Mouse (Mus musculus) intestine, embryonic 16.5 days (tissue): ENCODE results near the gene Atp2a2. TPM values are rescaled to one million over a fixed set of nuclear protein-coding genes. Genes with fewer than 3 reads are reported as not detected.
A peak's percentile ranks its signal among the peaks of the same experiment; 100 is the strongest.

ENCODE experiments used
- ATAC-seq: fragments of 200-750 bp; cut with Nextera tagmentation; 2 replicates; pipeline ENCODE4 v1.8.0; 2017; ENCODE audit warnings: moderate TSS enrichment, moderate library complexity
- H3K27ac ChIP-seq: fragments of 300-500 bp; sonication (generic); 2 replicates; pipeline ENCODE4 v1.5.1; 2014; ENCODE audit warnings: mild to moderate bottlenecking, low read length
- H3K27me3 ChIP-seq: fragments of 300-500 bp; sonication (generic); replicated peaks from 2 replicates; pipeline ENCODE4 v1.6.1; 2014; ENCODE audit warnings: low read length, control low read depth, mixed read lengths; ENCODE audit not compliant: control insufficient read depth, insufficient read depth
- H3K36me3 ChIP-seq: fragments of 300-500 bp; sonication (generic); 2 replicates; pipeline ENCODE4 v1.6.1; 2014; ENCODE audit warnings: low read length, control low read depth; ENCODE audit not compliant: control insufficient read depth, insufficient read depth
- H3K4me1 ChIP-seq: fragments of 300-500 bp; sonication (generic); 2 replicates; pipeline ENCODE4 v1.6.1; 2014; ENCODE audit warnings: low read length, control low read depth, mixed read lengths; ENCODE audit not compliant: control insufficient read depth, insufficient read depth
- H3K4me2 ChIP-seq: fragments of 300-500 bp; sonication (generic); 2 replicates; pipeline ENCODE4 v1.6.1; 2014; ENCODE audit warnings: low read depth, low read length, control low read depth
- H3K4me3 ChIP-seq: fragments of 300-500 bp; sonication (generic); 2 replicates; pipeline ENCODE4 v1.5.1; 2014; ENCODE audit warnings: mild to moderate bottlenecking, low read length
- H3K9ac ChIP-seq: fragments of 300-500 bp; sonication (generic); 2 replicates; pipeline ENCODE4 v1.6.1; 2014; ENCODE audit warnings: low read depth, low read length
- H3K9me3 ChIP-seq: fragments of 300-500 bp; sonication (generic); 2 replicates; pipeline ENCODE4 v1.6.1; 2016; ENCODE audit warnings: low read length, control low read depth; ENCODE audit not compliant: control insufficient read depth
- WGBS: fragments of 180-500 bp; shearing (Covaris S2); extraction: QIAGEN DNeasy Blood & Tissue Kit; methylation state at CpG from one replicate; pipeline ENCODE4 v1.1.7; 2014; 5-methylcytosine and 5-hydroxymethylcytosine counted together
- polyA plus RNA-seq: library from polyadenylated mRNA; unstranded; fragments of >200 nt; fragmentation: Nextera tagmentation; extraction: Ambion mirVana; gene quantifications from 2 replicates; pipeline ENCODE4 v1.2.1, GENCODE M21; 2015

Gene Atp2a2
- polyA plus RNA-seq, 1 experiment from 2014 or later: 20.4 TPM

DNA sequence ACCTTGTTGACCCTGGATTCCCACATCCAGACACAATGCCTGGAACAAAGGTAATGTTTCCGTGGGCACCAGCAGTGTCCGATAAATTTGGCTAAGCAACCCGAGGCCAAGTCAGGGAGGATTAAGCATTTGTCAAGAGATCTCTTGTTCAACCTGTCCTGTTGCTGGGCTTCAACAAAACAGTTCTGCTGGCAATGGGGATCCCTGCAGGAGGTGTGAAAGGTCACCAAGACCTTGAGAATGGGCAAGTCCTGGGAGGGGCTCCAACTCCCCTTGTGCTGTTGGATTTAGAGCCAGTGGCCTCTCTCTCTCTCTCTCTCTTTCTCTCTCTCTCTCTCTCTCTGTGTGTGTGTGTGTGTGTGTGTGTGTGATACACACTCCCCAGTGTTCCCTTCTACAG lies 22.2 kb upstream of the Atp2a2 start:
- 69% methylated on average over 3 of the region's 3 CpGs for WGBS
- Histone ChIP-seq H3K4me1 (peaks cover 61% of the 10 kb centered on the region), H3K27me3 (no peaks in the 10 kb centered on the region), H3K36me3 (no peaks in the 10 kb centered on the region), H3K4me2 (no peak overlapping the region), H3K9me3 (no peaks in the 10 kb centered on the region), H3K9ac (no peak overlapping the region), H3K4me3 (no peak overlapping the region), H3K27ac (peak overlapping the region; percentile 71; the same call in 1 of the 2 replicates)
- no peak for ATAC-seq

DNA sequence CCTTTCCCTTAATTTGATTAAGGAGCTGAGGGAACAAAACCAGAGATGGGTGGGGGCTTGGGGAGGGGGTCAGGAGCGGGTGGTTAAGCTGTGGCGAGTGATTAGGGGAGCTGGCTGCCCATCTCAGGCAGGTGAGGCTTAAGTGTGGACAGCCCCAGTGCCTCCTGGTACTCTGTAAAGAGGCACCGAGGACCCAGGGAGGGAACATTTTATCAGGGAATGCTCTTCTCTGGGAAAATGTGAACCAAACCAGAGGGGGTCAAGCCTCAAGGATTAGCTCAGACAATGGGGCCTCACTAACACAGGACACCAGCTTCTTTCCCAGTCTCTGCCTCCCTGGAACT lies 19.1 kb upstream of the Atp2a2 start:
- Histone ChIP-seq H3K9ac (no peak overlapping the region), H3K4me2 (no peak overlapping the region), H3K27me3 (no peaks in the 10 kb centered on the region), H3K4me1 (peaks cover 55% of the 10 kb centered on the region), H3K9me3 (no peaks in the 10 kb centered on the region), H3K27ac (no peak overlapping the region), H3K36me3 (no peaks in the 10 kb centered on the region), H3K4me3 (no peak overlapping the region)
- WGBS: 59% methylated on average over 3 of the region's 3 CpGs
- ATAC-seq: no peak

DNA sequence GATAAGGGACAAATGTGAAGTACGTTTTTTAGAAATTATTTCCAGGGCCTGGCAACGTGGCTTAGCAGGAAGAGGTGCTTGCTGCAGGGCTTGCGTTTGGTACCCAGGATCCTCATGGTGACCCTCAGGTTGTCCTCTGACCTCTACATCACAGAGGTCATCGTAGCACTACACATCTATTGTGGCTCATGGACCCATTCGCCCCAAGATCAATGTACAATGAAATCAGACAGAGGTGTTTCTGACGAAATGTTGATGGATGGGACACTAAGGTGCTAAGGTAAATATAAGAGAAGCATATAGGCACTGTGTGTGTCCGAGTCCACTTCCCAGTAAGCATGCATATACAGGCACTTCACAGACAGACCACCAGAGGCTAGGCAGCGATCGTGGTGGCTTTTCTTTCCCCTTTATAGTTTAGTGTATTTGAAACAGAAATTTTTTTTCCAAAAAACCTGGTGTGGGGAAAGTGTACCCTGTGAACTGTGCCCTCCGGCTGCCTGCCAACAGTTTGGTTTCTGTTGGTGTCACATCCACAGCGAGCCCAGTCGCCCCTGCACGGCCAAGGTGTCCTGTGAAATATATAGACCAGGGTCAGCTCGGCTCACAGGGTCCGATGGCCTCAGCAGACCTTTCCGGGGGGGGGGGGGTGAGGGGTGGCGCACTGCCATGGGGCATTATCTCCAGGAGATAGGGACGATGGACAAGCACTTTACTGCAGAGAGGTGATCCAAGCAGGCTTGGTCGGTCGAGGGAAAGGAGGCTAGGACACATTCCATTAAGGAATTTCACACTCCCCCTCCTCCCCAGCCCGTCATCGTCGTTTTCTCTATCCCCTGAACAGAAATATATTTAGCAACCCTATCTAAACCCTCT lies 18.5 kb upstream of the Atp2a2 start:
- Histone ChIP-seq H3K36me3 (no peaks in the 10 kb centered on the region), H3K4me3 (no peak overlapping the region), H3K4me1 (peaks cover 55% of the 10 kb centered on the region), H3K4me2 (no peak overlapping the region), H3K9ac (no peak overlapping the region), H3K27ac (0 out of 2 replicates have a peak overlapping the region, but pooled peaks have one; percentile 15), H3K27me3 (no peaks in the 10 kb centered on the region), H3K9me3 (no peaks in the 10 kb centered on the region)
- 47% methylated on average over 23 of the region's 23 CpGs for WGBS
- no peak for ATAC-seq

DNA sequence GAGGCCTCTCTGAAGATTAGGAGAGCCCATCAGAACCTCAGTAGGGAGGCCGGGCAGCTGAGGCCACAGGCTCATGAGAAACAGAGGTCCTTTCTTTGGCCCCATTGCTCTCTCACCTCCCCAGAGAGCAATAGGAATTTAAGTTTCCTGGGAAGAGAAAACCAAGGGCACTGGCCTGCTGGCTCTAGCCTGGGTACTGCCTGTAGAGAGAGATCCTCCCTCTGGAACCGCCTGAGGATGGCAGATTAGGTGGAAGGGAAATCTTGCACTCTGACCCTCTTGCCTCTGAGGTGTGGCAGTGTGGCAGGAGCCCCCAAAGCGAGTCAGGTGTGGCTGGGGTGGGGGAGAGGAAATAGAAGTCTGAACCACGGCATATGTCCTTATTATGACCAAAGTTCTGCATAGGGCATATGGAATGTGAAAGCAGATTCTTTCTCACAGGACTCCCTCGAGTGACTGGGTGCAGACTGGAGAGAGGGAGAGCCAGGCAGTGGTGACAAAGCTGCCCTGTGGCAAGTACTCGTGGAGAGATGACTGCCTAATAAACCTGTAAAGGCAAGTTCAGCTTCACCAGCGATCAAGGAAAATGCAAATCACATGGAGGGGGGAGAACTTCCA lies 17.1 kb upstream of the Atp2a2 start:
- no peak overlapping the region for H3K4me3 ChIP-seq
- no peaks in the 10 kb centered on the region for H3K36me3 ChIP-seq
- H3K27me3 ChIP-seq: no peaks in the 10 kb centered on the region
- peak; percentile 61 for ATAC-seq
- H3K27ac ChIP-seq: peak overlapping the region; percentile 61
- 38% methylated on average over 7 of the region's 7 CpGs for WGBS
- H3K4me2 ChIP-seq: 0 out of 2 replicates have a peak overlapping the region, but pooled peaks have one; percentile 14
- H3K9me3 ChIP-seq: no peaks in the 10 kb centered on the region
- peaks cover 46% of the 10 kb centered on the region for H3K4me1 ChIP-seq
- H3K9ac ChIP-seq: 0 out of 2 replicates have a peak overlapping the region, but pooled peaks have one; percentile 1

DNA sequence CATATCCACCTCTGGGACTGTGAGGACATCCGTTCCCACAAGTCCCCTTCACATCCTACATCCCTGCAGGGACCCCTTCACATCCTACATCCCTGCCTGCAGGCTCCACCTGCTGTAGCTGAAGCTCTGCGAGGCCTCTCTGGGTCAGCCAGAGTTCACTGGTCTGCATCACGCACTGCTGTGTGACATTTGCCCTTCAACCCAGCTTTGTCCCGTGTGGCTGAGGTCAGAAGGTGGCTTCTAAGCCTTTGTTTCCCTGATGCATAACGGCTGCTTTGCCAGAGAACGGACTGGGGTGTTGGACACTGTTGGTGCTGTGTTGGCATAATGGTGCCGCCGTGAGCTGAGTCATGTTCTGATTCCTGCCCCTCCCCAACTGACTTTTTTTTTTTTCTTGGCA lies 16.2 kb upstream of the Atp2a2 start:
- H3K27ac ChIP-seq: peak overlapping the region; percentile 61
- no peak for ATAC-seq
- no peaks in the 10 kb centered on the region for H3K36me3 ChIP-seq
- H3K4me1 ChIP-seq: peaks cover 52% of the 10 kb centered on the region
- 38% methylated on average over 8 of the region's 8 CpGs for WGBS
- H3K4me2 ChIP-seq: 0 out of 2 replicates have a peak overlapping the region, but pooled peaks have one; percentile 3
- no peaks in the 10 kb centered on the region for H3K27me3 ChIP-seq
- no peak overlapping the region for H3K4me3 ChIP-seq
- H3K9me3 ChIP-seq: no peaks in the 10 kb centered on the region
- H3K9ac ChIP-seq: no peak overlapping the region

DNA sequence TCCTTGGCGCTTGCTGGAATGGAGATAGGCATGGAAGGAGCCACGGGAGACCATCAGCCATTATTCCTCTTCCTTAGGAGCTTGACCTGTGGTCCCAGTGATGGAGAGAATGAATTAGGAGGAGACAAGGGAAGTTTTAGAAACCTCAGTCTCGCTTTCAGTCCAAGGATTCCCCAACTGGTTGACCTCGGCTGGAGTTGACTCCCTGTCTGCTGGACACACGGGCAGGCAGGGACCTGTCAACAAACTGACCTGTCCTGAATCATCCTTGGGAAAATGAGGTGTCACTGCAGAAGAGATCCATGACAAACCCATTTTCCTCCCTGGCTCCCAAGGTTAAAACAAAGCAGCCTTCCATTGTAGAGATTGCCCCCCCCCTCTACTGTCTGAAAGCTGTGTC lies 14.9 kb upstream of the Atp2a2 start:
- no peak for ATAC-seq
- 88% methylated on average over 5 of the region's 5 CpGs for WGBS
- no peak overlapping the region for H3K4me3 ChIP-seq
- H3K36me3 ChIP-seq: no peaks in the 10 kb centered on the region
- no peak overlapping the region for H3K4me2 ChIP-seq
- H3K4me1 ChIP-seq: peaks cover 54% of the 10 kb centered on the region
- H3K27ac ChIP-seq: peak overlapping the region; percentile 25
- no peaks in the 10 kb centered on the region for H3K9me3 ChIP-seq
- no peaks in the 10 kb centered on the region for H3K27me3 ChIP-seq
- H3K9ac ChIP-seq: no peak overlapping the region

DNA sequence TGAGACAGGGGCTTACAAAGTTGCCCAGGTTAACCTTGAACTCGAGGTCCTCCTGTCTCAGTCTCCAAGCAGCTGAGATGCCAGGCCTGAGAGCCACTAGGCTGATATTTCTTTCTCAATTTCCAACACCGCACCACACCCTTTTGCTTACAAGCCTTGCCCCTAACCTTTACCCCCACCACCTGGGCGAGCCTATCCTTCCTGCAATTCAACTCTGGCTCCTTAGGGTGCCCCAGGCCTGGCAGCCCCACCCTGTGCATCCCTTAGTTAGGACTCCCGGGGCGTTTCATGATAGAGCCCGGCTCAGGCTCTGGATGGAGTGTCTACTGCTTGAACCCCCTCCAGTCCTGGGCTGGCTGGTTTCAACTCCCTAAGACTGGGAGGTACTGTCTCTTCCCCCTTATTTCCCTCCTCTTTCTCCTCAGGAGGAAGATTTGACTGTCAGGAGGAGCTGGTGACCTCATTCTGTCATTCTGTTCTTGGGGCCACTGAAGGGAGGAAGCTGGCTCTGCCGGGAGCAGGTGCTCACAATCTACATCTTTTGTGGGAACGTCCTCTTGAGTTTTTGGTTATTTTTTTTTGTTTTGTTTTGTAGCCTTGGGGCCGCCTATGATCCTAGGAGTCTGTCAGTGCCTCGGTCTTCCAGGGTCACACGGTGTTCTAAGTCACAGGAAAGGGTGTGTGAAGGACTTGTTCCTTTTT lies 14.2 kb upstream of the Atp2a2 start:
- Histone ChIP-seq H3K36me3 (no peaks in the 10 kb centered on the region), H3K27ac (peak overlapping the region; percentile 25), H3K27me3 (no peaks in the 10 kb centered on the region), H3K9ac (no peak overlapping the region), H3K4me1 (peaks cover 60% of the 10 kb centered on the region), H3K9me3 (no peaks in the 10 kb centered on the region), H3K4me3 (0 out of 2 replicates have a peak overlapping the region, but pooled peaks have one; percentile 3), H3K4me2 (peak overlapping the region; percentile 29)
- peak; percentile 86 for ATAC-seq
- WGBS: 62% methylated on average over 11 of the region's 11 CpGs

DNA sequence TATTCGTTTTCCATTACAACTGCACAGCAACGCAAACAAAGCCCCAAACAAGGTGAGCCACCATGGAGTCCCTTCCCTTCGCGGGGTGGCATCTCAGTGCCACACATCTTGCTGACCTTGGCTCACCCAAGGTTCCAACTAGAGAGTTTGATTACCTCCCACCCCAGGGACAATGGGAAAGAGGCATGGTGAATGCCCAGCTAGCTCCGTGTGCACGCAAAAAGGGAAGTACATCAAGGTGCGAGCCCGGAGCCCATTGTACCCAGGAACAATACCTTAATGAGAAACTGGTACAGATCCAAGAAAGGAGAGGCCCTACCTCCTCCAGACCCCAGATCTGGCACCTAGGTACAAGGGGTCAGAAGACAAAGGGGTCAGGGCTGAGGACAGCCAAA lies 12.1 kb upstream of the Atp2a2 start:
- 0 out of 2 replicates have a peak overlapping the region, but pooled peaks have one; percentile 15 for H3K4me2 ChIP-seq
- H3K4me1 ChIP-seq: peaks cover 49% of the 10 kb centered on the region
- no peak overlapping the region for H3K9ac ChIP-seq
- H3K4me3 ChIP-seq: no peak overlapping the region
- no peak overlapping the region for H3K27ac ChIP-seq
- ATAC-seq: no peak
- WGBS: 39% methylated on average over 8 of the region's 8 CpGs
- no peaks in the 10 kb centered on the region for H3K27me3 ChIP-seq
- H3K36me3 ChIP-seq: no peaks in the 10 kb centered on the region
- H3K9me3 ChIP-seq: no peaks in the 10 kb centered on the region
